Mouse (Mus musculus) neural tube, embryonic 15.5 days (tissue): ENCODE measurements around the gene Npffr2. TPM values are rescaled to one million over a fixed set of nuclear protein-coding genes. Genes with fewer than 3 reads are reported as not detected.
"Not testable (repeated sequence)": the region's sequence is repeated elsewhere in the genome, so short reads cannot be mapped to it uniquely, and the experiment has no call there.

ENCODE experiments used
- ATAC-seq: fragments of 200-750 bp; cut with Nextera tagmentation; 2 replicates; pipeline ENCODE4 v1.8.0; 2017; ENCODE audit warnings: mild to moderate bottlenecking, moderate TSS enrichment, moderate library complexity; ENCODE audit not compliant: low FRiP score
- H3K27ac ChIP-seq: fragments of 300-500 bp; sonication (generic); replicated peaks from 2 replicates; pipeline ENCODE4 v1.5.1; 2015; ENCODE audit warnings: mild to moderate bottlenecking, inconsistent platforms
- H3K27me3 ChIP-seq: fragments of 300-500 bp; sonication (generic); replicated peaks from 2 replicates; pipeline ENCODE4 v1.6.1; 2015; ENCODE audit warnings: inconsistent platforms
- H3K36me3 ChIP-seq: fragments of 300-500 bp; sonication (generic); 2 replicates; pipeline ENCODE4 v1.6.1; 2015; ENCODE audit warnings: inconsistent platforms
- H3K4me1 ChIP-seq: fragments of 300-500 bp; sonication (generic); 2 replicates; pipeline ENCODE4 v1.6.1; 2015; ENCODE audit warnings: inconsistent platforms
- H3K4me2 ChIP-seq: fragments of 300-500 bp; sonication (generic); 2 replicates; pipeline ENCODE4 v1.6.1; 2015; ENCODE audit warnings: inconsistent platforms, mild to moderate bottlenecking, moderate library complexity
- H3K4me3 ChIP-seq: fragments of 300-500 bp; sonication (generic); replicated peaks from 2 replicates; pipeline ENCODE4 v1.5.1; 2015; ENCODE audit warnings: mild to moderate bottlenecking, inconsistent platforms
- H3K9ac ChIP-seq: fragments of 300-500 bp; sonication (generic); replicated peaks from 2 replicates; pipeline ENCODE4 v1.6.1; 2015; ENCODE audit warnings: mild to moderate bottlenecking, inconsistent platforms
- H3K9me3 ChIP-seq: fragments of 300-500 bp; sonication (generic); replicated peaks from 2 replicates; pipeline ENCODE4 v1.6.1; 2016; ENCODE audit warnings: inconsistent platforms
- WGBS: fragments of 180-500 bp; shearing (Covaris S2); methylation state at CpG from one replicate; pipeline ENCODE4 v1.1.7; 2015; ENCODE audit warnings: mixed read lengths; 5-methylcytosine and 5-hydroxymethylcytosine counted together
- polyA plus RNA-seq: library from polyadenylated mRNA; unstranded; fragments of >200 nt; fragmentation: Nextera tagmentation; extraction: Ambion mirVana; gene quantifications from 2 replicates; pipeline ENCODE4 v1.2.1, GENCODE M21; 2015

Gene Npffr2
- 0.42 and 0.69 TPM in 2 replicates for polyA plus RNA-seq

- Histone ChIP-seq H3K36me3 (no peaks in the 10 kb centered on the region), H3K27ac (no peak within 1 kb of the TSS), H3K27me3 (peaks cover 15% of the 10 kb centered on the region), H3K4me1 (peaks cover 13% of the 10 kb centered on the region), H3K4me3 (peak within 1 kb of the TSS; percentile 39), H3K4me2 (peak within 1 kb of the TSS; percentile 78), H3K9ac (peak within 1 kb of the TSS; percentile 9; the same call in 1 of the 2 replicates), H3K9me3 (no peaks in the 10 kb centered on the region)
- WGBS, result 4% methylated on average over 23 of the region's 23 CpGs
- ATAC-seq, result peak; percentile 92
Observed at GRCm38 (mm10) chr5:89526878-89527578, at the start of gene Npffr2. Npffr2 (plus strand) TSS chr5:89527429.

- Histone ChIP-seq H3K9me3 (no peaks in the 10 kb centered on the region), H3K36me3 (no peaks in the 10 kb centered on the region), H3K4me3 (no peak overlapping the region), H3K9ac (no peak overlapping the region), H3K4me1 (no peaks in the 10 kb centered on the region), H3K27me3 (no peaks in the 10 kb centered on the region), H3K4me2 (no peak overlapping the region), H3K27ac (no peak overlapping the region)
- WGBS, result 92% methylated on average over 1 of the region's 1 CpGs
- no peak for ATAC-seq
Observed at GRCm38 (mm10) chr5:89492560-89492959, 34.7 kb upstream of the Npffr2 start.

GRCm38 (mm10) chr5:89500182-89500581 is 27.0 kb upstream of the Npffr2 start:
- Histone ChIP-seq H3K9me3 (no peaks in the 10 kb centered on the region), H3K4me2 (no peak overlapping the region), H3K4me3 (no peak overlapping the region), H3K36me3 (no peaks in the 10 kb centered on the region), H3K27ac (no peak overlapping the region), H3K9ac (no peak overlapping the region), H3K4me1 (no peaks in the 10 kb centered on the region), H3K27me3 (no peaks in the 10 kb centered on the region)
- WGBS, result 65% methylated on average over 6 of the region's 6 CpGs
- no peak for ATAC-seq

- 75% methylated on average over 4 of the region's 4 CpGs for WGBS
- Histone ChIP-seq H3K27me3 (no peaks in the 10 kb centered on the region), H3K4me2 (no peak overlapping the region), H3K4me3 (no peak overlapping the region), H3K9ac (no peak overlapping the region), H3K27ac (no peak overlapping the region), H3K36me3 (no peaks in the 10 kb centered on the region), H3K4me1 (no peaks in the 10 kb centered on the region), H3K9me3 (no peaks in the 10 kb centered on the region)
- no peak for ATAC-seq
Observed at GRCm38 (mm10) chr5:89518641-89519040, 8.6 kb upstream of the Npffr2 start.

- 8% methylated on average over 14 of the region's 14 CpGs for WGBS
Observed at GRCm38 (mm10) chr5:89526181-89526778, 949 bp upstream of the Npffr2 start.

GRCm38 (mm10) chr5:89528951-89529350 is 1.7 kb downstream of the Npffr2 start:
- Histone ChIP-seq H3K27ac (no peak overlapping the region), H3K27me3 (peaks cover 15% of the 10 kb centered on the region), H3K9me3 (no peaks in the 10 kb centered on the region), H3K4me2 (no peak overlapping the region), H3K9ac (no peak overlapping the region), H3K36me3 (no peaks in the 10 kb centered on the region), H3K4me3 (no peak overlapping the region), H3K4me1 (peaks cover 13% of the 10 kb centered on the region)
- ATAC-seq, result no peak
- 39% methylated on average over 4 of the region's 4 CpGs for WGBS

More at GRCm38 (mm10) chr5:89526181-89526778, 949 bp upstream of the Npffr2 start:
- peaks cover 13% of the 10 kb centered on the region for H3K4me1 ChIP-seq
- H3K9ac ChIP-seq, result peak overlapping the region; percentile 9; the same call in 1 of the 2 replicates
- peak overlapping the region; percentile 78 for H3K4me2 ChIP-seq
- H3K9me3 ChIP-seq, result no peaks in the 10 kb centered on the region
- H3K4me3 ChIP-seq, result peak overlapping the region; percentile 39
- no peak overlapping the region for H3K27ac ChIP-seq
- no peaks in the 10 kb centered on the region for H3K36me3 ChIP-seq
- peaks cover 15% of the 10 kb centered on the region for H3K27me3 ChIP-seq
- ATAC-seq, result peak; percentile 78; the same call in 1 of the 2 replicates

- Histone ChIP-seq H3K27me3 (peaks cover 15% of the 10 kb centered on the region), H3K9ac (no peak overlapping the region), H3K27ac (no peak overlapping the region), H3K36me3 (no peaks in the 10 kb centered on the region), H3K9me3 (no peaks in the 10 kb centered on the region), H3K4me1 (peaks cover 13% of the 10 kb centered on the region), H3K4me3 (no peak overlapping the region), H3K4me2 (no peak overlapping the region)
- WGBS, result 46% methylated on average over 2 of the region's 2 CpGs
- ATAC-seq, result no peak
Observed at GRCm38 (mm10) chr5:89529391-89529790, 2.2 kb downstream of the Npffr2 start.

- WGBS, result 96% methylated on average over 3 of the region's 3 CpGs
- H3K9me3 ChIP-seq, result no peaks in the 10 kb centered on the region
Observed at GRCm38 (mm10) chr5:89536018-89536417, 8.8 kb downstream of the Npffr2 start.

GRCm38 (mm10) chr5:89542472-89542871 is 15.2 kb downstream of the Npffr2 start:
- Histone ChIP-seq H3K27me3 (no peaks in the 10 kb centered on the region), H3K4me2 (no peak overlapping the region), H3K36me3 (no peaks in the 10 kb centered on the region), H3K9me3 (no peaks in the 10 kb centered on the region), H3K27ac (no peak overlapping the region), H3K9ac (no peak overlapping the region), H3K4me3 (no peak overlapping the region), H3K4me1 (no peaks in the 10 kb centered on the region)
- ATAC-seq, result no peak
- 87% methylated on average over 3 of the region's 3 CpGs for WGBS

More at GRCm38 (mm10) chr5:89536018-89536417, 8.8 kb downstream of the Npffr2 start:
- H3K4me1 ChIP-seq, result no peaks in the 10 kb centered on the region
- H3K27me3 ChIP-seq, result no peaks in the 10 kb centered on the region
- ATAC-seq, result no peak
- no peak overlapping the region for H3K9ac ChIP-seq
- no peak overlapping the region for H3K4me2 ChIP-seq
- H3K4me3 ChIP-seq, result no peak overlapping the region
- no peaks in the 10 kb centered on the region for H3K36me3 ChIP-seq
- no peak overlapping the region for H3K27ac ChIP-seq

GRCm38 (mm10) chr5:89543476-89543875 is 16.2 kb downstream of the Npffr2 start:
- Histone ChIP-seq H3K4me2 (no peak overlapping the region), H3K27ac (no peak overlapping the region), H3K4me1 (no peaks in the 10 kb centered on the region), H3K9me3 (no peaks in the 10 kb centered on the region), H3K9ac (no peak overlapping the region), H3K36me3 (no peaks in the 10 kb centered on the region), H3K27me3 (no peaks in the 10 kb centered on the region), H3K4me3 (no peak overlapping the region)
- peak; percentile 63; the same call in 1 of the 2 replicates for ATAC-seq
- 39% methylated on average over 2 of the region's 2 CpGs for WGBS

GRCm38 (mm10) chr5:89559118-89559517 is 31.9 kb downstream of the Npffr2 start:
- not testable (repeated sequence) for H3K9ac ChIP-seq, H3K27me3 ChIP-seq, H3K36me3 ChIP-seq, H3K9me3 ChIP-seq, H3K4me2 ChIP-seq, H3K27ac ChIP-seq, H3K4me1 ChIP-seq, ATAC-seq, H3K4me3 ChIP-seq
- WGBS, result 41% methylated on average over 4 of the region's 4 CpGs

- Histone ChIP-seq H3K9ac (no peak overlapping the region), H3K4me3 (no peak overlapping the region), H3K9me3 (no peaks in the 10 kb centered on the region), H3K4me2 (no peak overlapping the region), H3K4me1 (no peaks in the 10 kb centered on the region), H3K27ac (no peak overlapping the region), H3K27me3 (no peaks in the 10 kb centered on the region), H3K36me3 (no peaks in the 10 kb centered on the region)
- no peak for ATAC-seq
Observed at GRCm38 (mm10) chr5:89561381-89561780, 34.2 kb downstream of the Npffr2 start.
